Mouse (Mus musculus): ENCODE measurements around the gene Tmc4. TPM values are rescaled to one million over a fixed set of nuclear protein-coding genes. Genes with fewer than 3 reads are reported as not detected.

Tmc4 gene
- total and polyA plus RNA-seq, 2 experiments from 2014 or later, result 2.0 to 3.5 TPM

DNA sequence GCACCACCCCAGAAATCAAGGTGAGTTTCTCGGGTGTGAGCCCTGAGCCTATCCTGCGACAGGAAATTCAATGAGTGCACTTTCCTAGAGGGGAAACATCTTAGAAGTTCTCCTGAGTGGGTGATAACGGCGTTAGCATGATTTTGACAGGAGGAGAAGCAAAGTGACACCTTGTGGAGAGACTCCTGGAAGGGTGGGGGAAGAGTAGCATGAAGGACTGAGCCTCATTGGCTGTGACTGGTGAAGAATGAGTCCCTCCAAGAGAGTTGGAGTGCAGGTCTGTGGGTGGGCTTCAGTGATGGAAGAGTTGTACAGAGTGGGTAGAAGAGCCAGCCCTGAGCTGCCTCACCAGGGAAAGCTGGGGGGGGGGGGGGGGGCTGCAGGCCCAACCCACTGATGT, 20.4 kb downstream of the Tmc4 start:
- H3K36me3 ChIP-seq (ENCODE audit: insufficient read depth), result peaks cover 97% of the 10 kb centered on the region
- WGBS, result 87% methylated on average over 4 of the region's 4 CpGs
- no peak for TF ChIP-seq CTCF (IDR thresholded peaks at IDR 0.05; ENCODE audit: low read depth)
- no peaks in the 10 kb centered on the region for H3K4me1 ChIP-seq (ENCODE audit: insufficient read depth)
- H3K27ac ChIP-seq (ENCODE audit: low read depth, low read length), result no peak overlapping the region
- no peaks in the 10 kb centered on the region for H3K9me3 ChIP-seq (ENCODE audit: low read length)
- no peaks in the 10 kb centered on the region for H3K27me3 ChIP-seq (ENCODE audit: insufficient read depth, low read length)
- ATAC-seq (no peak), DNase-seq (no peak)
- H3K9ac ChIP-seq, result no peak overlapping the region
- no peak overlapping the region for H3K4me2 ChIP-seq (ENCODE audit: low read depth)
- no peak overlapping the region for H3K4me3 ChIP-seq (ENCODE audit: low read depth, low read length)

DNA sequence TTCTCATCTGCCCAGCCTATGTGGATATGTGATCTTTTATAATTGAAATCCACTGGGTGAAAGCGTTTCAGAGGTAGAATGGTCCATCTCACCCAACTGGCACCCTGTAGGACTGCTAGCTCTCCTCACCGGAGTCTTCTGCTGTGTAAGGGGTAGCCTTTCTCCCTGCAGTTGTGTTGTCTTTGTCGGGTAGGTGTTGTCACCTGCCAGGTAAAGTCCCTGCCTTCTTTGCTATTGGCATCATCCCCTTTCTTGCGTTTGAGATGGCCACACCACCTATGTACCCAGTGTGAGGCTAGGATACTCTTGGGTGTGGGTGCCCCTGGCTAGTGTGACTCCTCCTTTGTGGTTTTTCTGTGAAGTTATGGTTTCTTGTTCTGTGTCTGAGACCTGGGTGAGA, 30.7 kb downstream of the Tmc4 start:
- WGBS, result 71% methylated on average over 4 of the region's 4 CpGs

DNA sequence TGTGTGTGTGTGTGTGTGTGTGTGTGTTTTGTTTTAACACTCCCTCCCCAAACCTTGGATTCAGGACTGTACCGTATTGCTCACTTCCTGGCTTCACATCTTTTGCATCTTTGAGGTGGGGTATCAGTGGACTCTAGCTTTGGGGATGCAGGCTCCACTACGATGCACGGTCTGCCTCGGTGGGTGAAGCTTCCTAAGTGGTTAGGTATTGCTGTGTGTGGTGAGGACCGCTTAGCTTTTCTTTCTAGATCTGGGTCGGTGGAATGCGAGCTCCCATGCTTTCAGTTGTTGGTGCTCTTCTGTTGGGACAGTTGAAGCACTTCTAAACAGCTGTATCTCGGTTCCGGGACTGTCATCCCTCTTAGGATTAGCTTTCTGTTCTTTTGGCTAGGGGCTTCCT, 31.2 kb downstream of the Tmc4 start:
- WGBS, result 17% methylated on average over 9 of the region's 9 CpGs
- Histone ChIP-seq H3K27ac (ENCODE audit: low read depth, low read length) (no peak overlapping the region), H3K9me3 (ENCODE audit: low read length) (no peaks in the 10 kb centered on the region), H3K9ac (peak overlapping the region; percentile 94), H3K4me2 (ENCODE audit: low read depth) (peak overlapping the region; percentile 74), H3K4me3 (ENCODE audit: low read depth, low read length) (peak overlapping the region; percentile 92), H3K27me3 (ENCODE audit: insufficient read depth, low read length) (no peaks in the 10 kb centered on the region), H3K36me3 (ENCODE audit: insufficient read depth) (peaks cover 8% of the 10 kb centered on the region), H3K4me1 (ENCODE audit: insufficient read depth) (peaks cover 21% of the 10 kb centered on the region)
- no peak for ATAC-seq
- DNase-seq, result peak; percentile 2
- TF ChIP-seq CTCF (IDR thresholded peaks at IDR 0.05; ENCODE audit: low read depth), result no peak

More for the DNA sequence above, 30.7 kb downstream of the Tmc4 start:
- Histone ChIP-seq H3K27ac (ENCODE audit: low read depth, low read length) (no peak overlapping the region), H3K9me3 (ENCODE audit: low read length) (no peaks in the 10 kb centered on the region), H3K27me3 (ENCODE audit: insufficient read depth, low read length) (no peaks in the 10 kb centered on the region), H3K4me3 (ENCODE audit: low read depth, low read length) (peak overlapping the region; percentile 92), H3K36me3 (ENCODE audit: insufficient read depth) (peaks cover 11% of the 10 kb centered on the region; the same call in 1 of the 2 replicates), H3K4me1 (ENCODE audit: insufficient read depth) (peaks cover 21% of the 10 kb centered on the region), H3K4me2 (ENCODE audit: low read depth) (peak overlapping the region; percentile 74), H3K9ac (peak overlapping the region; percentile 94)
- no peak for TF ChIP-seq CTCF (IDR thresholded peaks at IDR 0.05; ENCODE audit: low read depth)
- DNase-seq (no peak), ATAC-seq (no peak)

DNA sequence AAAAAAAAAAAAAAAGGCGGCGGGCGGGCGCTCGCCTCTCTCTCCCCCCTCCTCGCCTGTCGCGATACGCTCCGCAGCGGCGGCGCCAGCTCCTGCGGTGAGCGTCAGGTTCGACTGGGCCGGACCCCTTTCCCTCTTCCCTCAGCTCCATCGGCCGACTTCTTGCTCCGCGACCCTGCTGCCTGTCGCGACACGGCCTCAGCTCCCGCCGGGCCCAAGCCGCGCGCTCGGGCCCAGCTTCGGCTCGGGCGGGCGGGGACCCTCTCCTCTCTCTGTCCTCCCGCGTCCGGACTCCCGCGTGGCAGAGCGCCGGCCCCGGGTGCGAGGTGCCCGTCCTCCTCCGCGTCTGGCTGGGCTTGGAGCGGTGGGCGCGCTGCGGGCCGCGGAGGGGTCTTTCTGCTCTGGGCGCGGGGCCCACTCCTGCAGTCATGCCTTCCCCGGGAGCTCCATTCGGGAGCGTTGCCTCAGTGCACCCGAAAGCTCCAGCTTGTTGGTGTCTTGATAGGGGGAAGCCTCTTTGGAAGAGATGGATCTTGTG, 31.8 kb downstream of the Tmc4 start:
- Histone ChIP-seq H3K27ac (ENCODE audit: low read depth, low read length) (peak overlapping the region; percentile 97), H3K9me3 (ENCODE audit: low read length) (no peaks in the 10 kb centered on the region), H3K27me3 (ENCODE audit: insufficient read depth, low read length) (no peaks in the 10 kb centered on the region), H3K4me3 (ENCODE audit: low read depth, low read length) (peak overlapping the region; percentile 92), H3K36me3 (ENCODE audit: insufficient read depth) (peaks cover 8% of the 10 kb centered on the region), H3K4me1 (ENCODE audit: insufficient read depth) (peaks cover 21% of the 10 kb centered on the region), H3K9ac (peak overlapping the region; percentile 94), H3K4me2 (ENCODE audit: low read depth) (peak overlapping the region; percentile 74)
- DNase-seq, result no peak
- no peak for ATAC-seq
- under 1% methylated on average over 53 of the region's 58 CpGs for WGBS
- no peak for TF ChIP-seq CTCF (IDR thresholded peaks at IDR 0.05; ENCODE audit: low read depth)

- WGBS, result 2% methylated on average over 57 of the region's 58 CpGs
- Histone ChIP-seq H3K4me1 (ENCODE audit: insufficient read depth) (peaks cover 21% of the 10 kb centered on the region), H3K27me3 (ENCODE audit: insufficient read depth, low read length) (no peaks in the 10 kb centered on the region), H3K36me3 (ENCODE audit: insufficient read depth) (peaks cover 13% of the 10 kb centered on the region), H3K9ac (peak within 1 kb of the TSS; percentile 94), H3K4me2 (ENCODE audit: low read depth) (peak within 1 kb of the TSS; percentile 74), H3K4me3 (ENCODE audit: low read depth, low read length) (peak within 1 kb of the TSS; percentile 92), H3K27ac (ENCODE audit: low read depth, low read length) (peak within 1 kb of the TSS; percentile 97), H3K9me3 (ENCODE audit: low read length) (no peaks in the 10 kb centered on the region)
- TF ChIP-seq CTCF (IDR thresholded peaks at IDR 0.05; ENCODE audit: low read depth), result no peak
- ATAC-seq (peak; percentile 96), DNase-seq (peak; percentile 100)
These were observed 32.5 kb downstream of the Tmc4 start, which contains the start of gene Cnot3 for GRCm38 (mm10) chr7:3644672-3645487. Gene Cnot3 (plus strand): TSS chr7:3645268.

- peak overlapping the region; percentile 53 for H3K4me2 ChIP-seq (ENCODE audit: low read depth)
- H3K9ac ChIP-seq, result peak overlapping the region; percentile 36; the same call in 1 of the 2 replicates
- no peak for TF ChIP-seq CTCF (IDR thresholded peaks at IDR 0.05; ENCODE audit: low read depth)
- 0 out of 2 replicates have a peak overlapping the region, but pooled peaks have one; percentile 23 for H3K27ac ChIP-seq (ENCODE audit: low read depth, low read length)
- no peaks in the 10 kb centered on the region for H3K27me3 ChIP-seq (ENCODE audit: insufficient read depth, low read length)
- WGBS, result under 1% methylated on average over 11 of the region's 11 CpGs
- no peaks in the 10 kb centered on the region for H3K9me3 ChIP-seq (ENCODE audit: low read length)
- ATAC-seq, result no peak
- H3K36me3 ChIP-seq (ENCODE audit: insufficient read depth), result peaks cover 19% of the 10 kb centered on the region
- peak overlapping the region; percentile 92 for H3K4me3 ChIP-seq (ENCODE audit: low read depth, low read length)
- no peak for DNase-seq
- H3K4me1 ChIP-seq (ENCODE audit: insufficient read depth), result peaks cover 21% of the 10 kb centered on the region
These were observed 33.0 kb downstream of the Tmc4 start for GRCm38 (mm10) chr7:3644348-3644671.

GRCm38 (mm10) chr7:3643843-3644242, 33.5 kb downstream of the Tmc4 start:
- Histone ChIP-seq H3K4me2 (ENCODE audit: low read depth) (peak overlapping the region; percentile 53), H3K27me3 (ENCODE audit: insufficient read depth, low read length) (no peaks in the 10 kb centered on the region), H3K27ac (ENCODE audit: low read depth, low read length) (no peak overlapping the region), H3K9me3 (ENCODE audit: low read length) (no peaks in the 10 kb centered on the region), H3K36me3 (ENCODE audit: insufficient read depth) (peaks cover 24% of the 10 kb centered on the region), H3K4me1 (ENCODE audit: insufficient read depth) (peaks cover 19% of the 10 kb centered on the region), H3K9ac (peak overlapping the region; percentile 36; the same call in 1 of the 2 replicates), H3K4me3 (ENCODE audit: low read depth, low read length) (peak overlapping the region; percentile 92)
- WGBS, result 21% methylated on average over 9 of the region's 9 CpGs
- no peak for ATAC-seq
- DNase-seq, result no peak
- TF ChIP-seq CTCF (IDR thresholded peaks at IDR 0.05; ENCODE audit: low read depth), result no peak

All from forebrain, postnatal 0 days (tissue).